In the genomic region with DNA sequence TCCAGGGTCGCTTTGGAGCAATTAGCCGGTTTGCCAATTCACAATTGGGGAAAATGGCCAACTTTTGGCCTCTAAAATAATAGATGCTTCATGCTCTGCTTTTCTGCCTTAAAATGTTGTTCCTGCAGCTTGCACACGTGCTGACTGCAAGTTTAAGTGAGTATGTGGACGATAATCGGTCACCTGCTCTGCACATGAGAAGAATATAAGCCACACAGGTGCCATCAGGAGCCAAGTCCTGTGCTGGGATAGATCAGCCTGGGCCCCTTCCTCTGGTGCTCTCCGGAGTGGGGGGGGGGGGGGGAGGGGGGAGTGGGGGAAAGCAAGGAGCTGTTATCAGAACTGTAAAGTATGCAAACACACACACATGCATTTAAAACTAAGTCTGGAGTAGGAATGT, we compare ENCODE assay signal across 7 mouse cellular contexts. TPM values are rescaled to one million over a fixed set of nuclear protein-coding genes. Genes with fewer than 3 reads are reported as not detected.
A peak's percentile ranks its signal among the peaks of the same experiment; 100 is the strongest.
DNase-seq lines count a peak whose midpoint lies in the region; ATAC-seq lines count a peak whose summit lies in the region.

No protein-coding gene starts in this region.

- DNase-seq in forebrain, embryonic 14.5 days (ENCODE audit: low spot score) = no peak
- no peak for DNase-seq in urinary bladder, postnatal 4 days (ENCODE audit: low spot score in 2 of 2)
- DNase-seq in right cerebral cortex, postnatal 10 days (ENCODE audit: low spot score in 2 of 2) = no peak

- 12% methylated on average over 5 of the region's 6 CpGs for WGBS in forebrain, embryonic 14.5 days
- WGBS in limb, embryonic 15.5 days = 9% methylated on average over 5 of the region's 6 CpGs
- 16% methylated on average over 6 of the region's 6 CpGs for WGBS in stomach, embryonic 15.5 days

- H3K4me1 ChIP-seq in megakaryocyte, embryonic 14.5 days = peaks cover 22% of the 10 kb centered on the region
- H3K4me1 ChIP-seq in forebrain, embryonic 14.5 days (ENCODE audit: control insufficient read depth, insufficient read depth, low read length) = peaks cover 14% of the 10 kb centered on the region
- peaks cover 27% of the 10 kb centered on the region for H3K4me1 ChIP-seq in limb, embryonic 15.5 days
- H3K4me1 ChIP-seq in stomach, embryonic 15.5 days = peaks cover 20% of the 10 kb centered on the region

- H3K9me3 ChIP-seq in megakaryocyte, embryonic 14.5 days = no peaks in the 10 kb centered on the region; the same call in 1 of the 2 replicates
- H3K9me3 ChIP-seq in forebrain, embryonic 14.5 days (replicated peaks; ENCODE audit: control insufficient read depth, low read length) = no peaks in the 10 kb centered on the region
- H3K9me3 ChIP-seq in limb, embryonic 15.5 days = no peaks in the 10 kb centered on the region
- H3K9me3 ChIP-seq in stomach, embryonic 15.5 days = no peaks in the 10 kb centered on the region

- peak overlapping the region; percentile 66 for H3K9ac ChIP-seq in forebrain, embryonic 14.5 days (ENCODE audit: low read length)
- H3K9ac ChIP-seq in limb, embryonic 15.5 days = no peak overlapping the region
- H3K9ac ChIP-seq in stomach, embryonic 15.5 days = 0 out of 2 replicates have a peak overlapping the region, but pooled peaks have one; percentile 16

- peaks cover 92% of the 10 kb centered on the region for H3K27me3 ChIP-seq in megakaryocyte, embryonic 14.5 days (replicated peaks)
- H3K27me3 ChIP-seq in forebrain, embryonic 14.5 days (replicated peaks; ENCODE audit: control insufficient read depth, insufficient read depth, low read length) = peaks cover 10% of the 10 kb centered on the region; the same call in 1 of the 2 replicates
- H3K27me3 ChIP-seq in limb, embryonic 15.5 days = peaks cover 10% of the 10 kb centered on the region
- H3K27me3 ChIP-seq in stomach, embryonic 15.5 days (replicated peaks) = peaks cover 12% of the 10 kb centered on the region; the same call in 1 of the 2 replicates

- H3K4me3 ChIP-seq in megakaryocyte, embryonic 14.5 days (replicated peaks) = peak overlapping the region; percentile 88
- H3K4me3 ChIP-seq in forebrain, embryonic 14.5 days (ENCODE audit: low read depth, low read length) = peak overlapping the region; percentile 66
- H3K4me3 ChIP-seq in limb, embryonic 15.5 days = peak overlapping the region; percentile 70
- H3K4me3 ChIP-seq in stomach, embryonic 15.5 days (replicated peaks) = peak overlapping the region; percentile 62

- ATAC-seq in megakaryocyte, adult 5-6 weeks (ENCODE audit: poor library complexity, severe bottlenecking) = no peak
- ATAC-seq in forebrain, embryonic 14.5 days = peak; percentile 36
- no peak for ATAC-seq in limb, embryonic 15.5 days (ENCODE audit: insufficient number of reproducible peaks, low FRiP score, low TSS enrichment, low read depth)
- peak; percentile 47; the same call in 1 of the 2 replicates for ATAC-seq in stomach, embryonic 15.5 days (ENCODE audit: insufficient read depth, low FRiP score, low read depth)

- H3K4me2 ChIP-seq in forebrain, embryonic 14.5 days (ENCODE audit: low read length) = peak overlapping the region; percentile 90
- H3K4me2 ChIP-seq in limb, embryonic 15.5 days = peak overlapping the region; percentile 94
- H3K4me2 ChIP-seq in stomach, embryonic 15.5 days = peak overlapping the region; percentile 97

- H3K36me3 ChIP-seq in megakaryocyte, embryonic 14.5 days (replicated peaks; ENCODE audit: low read length) = no peaks in the 10 kb centered on the region
- H3K36me3 ChIP-seq in forebrain, embryonic 14.5 days (ENCODE audit: control insufficient read depth, insufficient read depth, low read length) = no peaks in the 10 kb centered on the region
- H3K36me3 ChIP-seq in limb, embryonic 15.5 days = no peaks in the 10 kb centered on the region
- no peaks in the 10 kb centered on the region for H3K36me3 ChIP-seq in stomach, embryonic 15.5 days

- no peak overlapping the region for H3K27ac ChIP-seq in forebrain, embryonic 14.5 days (ENCODE audit: low read depth, low read length)
- H3K27ac ChIP-seq in limb, embryonic 15.5 days = no peak overlapping the region
- no peak overlapping the region for H3K27ac ChIP-seq in stomach, embryonic 15.5 days

RNA-seq across cellular contexts. Expression of gene Whrn, which starts 0.5 kb away (rescaled TPM):
- polyA plus RNA-seq in megakaryocyte, embryonic 14.5 days (2012; ENCODE audit: insufficient read depth, low replicate concordance) = 0.30 TPM in 1 of 2 replicates, not detected in the other
- total RNA-seq in megakaryocyte, adult 5-6 weeks (2015) = 0.45 and 1.5 TPM in 2 replicates
- 0.07 and 0.65 TPM in 2 replicates for total RNA-seq in megakaryocyte, adult 5-6 weeks (2017)
- 4.1 and 5.0 TPM in 2 replicates for polyA plus RNA-seq in forebrain, embryonic 14.5 days (2014; fragmentation: Nextera tagmentation; extraction: Ambion mirVana)
- polyA plus RNA-seq in limb, embryonic 15.5 days (2015; fragmentation: Nextera tagmentation; extraction: Ambion mirVana) = 3.6 and 4.8 TPM in 2 replicates
- polyA plus RNA-seq in stomach, embryonic 15.5 days (2015; fragmentation: Nextera tagmentation; extraction: Ambion mirVana) = 4.1 and 4.3 TPM in 2 replicates

RNA-seq across cellular contexts. Expression of gene Atp6v1g1, which starts 48.3 kb away (rescaled TPM):
- 12.2 and 191 TPM in 2 replicates for polyA plus RNA-seq in megakaryocyte, embryonic 14.5 days (2012; ENCODE audit: insufficient read depth, low replicate concordance)
- 197 and 229 TPM in 2 replicates for total RNA-seq in megakaryocyte, adult 5-6 weeks (2015)
- total RNA-seq in megakaryocyte, adult 5-6 weeks (2017) = 111 and 159 TPM in 2 replicates
- 526 and 544 TPM in 2 replicates for polyA plus RNA-seq in forebrain, embryonic 14.5 days (2014; fragmentation: Nextera tagmentation; extraction: Ambion mirVana)
- polyA plus RNA-seq in limb, embryonic 15.5 days (2015; fragmentation: Nextera tagmentation; extraction: Ambion mirVana) = 315 and 319 TPM in 2 replicates
- polyA plus RNA-seq in stomach, embryonic 15.5 days (2015; fragmentation: Nextera tagmentation; extraction: Ambion mirVana) = 248 and 268 TPM in 2 replicates

Comparison
In these comparisons a context has a peak if more than half of its experiments do, and no peak if none do; other contexts are left out.
1. ATAC-seq: peak in forebrain, embryonic 14.5 days (single experiment) and stomach, embryonic 15.5 days (single experiment); none in megakaryocyte, adult 5-6 weeks (single experiment) and limb, embryonic 15.5 days (single experiment).
2. Peak in every context shown above with its lines, with median percentiles within 50 percentile points of each other: H3K4me3 ChIP-seq and H3K4me2 ChIP-seq.